Mouse (Mus musculus) MEL (cell line): Measurements from ENCODE around the gene Spice1.

Source experiments
- BHLHE40 ChIP-seq: IDR thresholded peaks from 2 replicates; pipeline ENCODE4 v1.6.1; 2012; ENCODE audit warnings: low read depth, mild to moderate bottlenecking, inconsistent platforms, low read length, improper control_type of control experiment, borderline replicate concordance
- CTCF ChIP-seq, 3 experiments: IDR thresholded peaks in 2 of 3; conservative IDR thresholded peaks in 1 of 3; 2 replicates each; pipeline ENCODE4 v1.5.1; 2011 to 2012; ENCODE audit warnings: low read length in 3 of 3, low read depth in 2 of 3, mild to moderate bottlenecking in 2 of 3, improper control_type of control experiment in 1 of 3, inconsistent platforms in 1 of 3, mixed read lengths in 1 of 3, moderate library complexity in 1 of 3; ENCODE audit not compliant: control insufficient read depth in 1 of 3, insufficient read depth in 1 of 3, poor library complexity in 1 of 3, severe bottlenecking in 1 of 3
- HCFC1 ChIP-seq: IDR thresholded peaks from 2 replicates; pipeline ENCODE4 v1.6.1; 2012; ENCODE audit warnings: low read depth, mild to moderate bottlenecking, inconsistent platforms, low read length, improper control_type of control experiment, moderate library complexity
- MAFK ChIP-seq: IDR thresholded peaks from 2 replicates; pipeline ENCODE4 v1.6.1; 2011; ENCODE audit warnings: low read depth, mild to moderate bottlenecking, low read length, improper control_type of control experiment, borderline replicate concordance
- MAX ChIP-seq: IDR thresholded peaks from 2 replicates; pipeline ENCODE4 v1.6.1; 2011; ENCODE audit warnings: low read length, improper control_type of control experiment
- MXI1 ChIP-seq: IDR thresholded peaks from 2 replicates; pipeline ENCODE4 v1.6.1; 2011; ENCODE audit warnings: mild to moderate bottlenecking, low read depth, low read length, improper control_type of control experiment
- POLR2AphosphoS5 ChIP-seq: IDR thresholded peaks from 2 replicates; pipeline ENCODE4 v1.6.1; 2012; ENCODE audit warnings: low read depth, borderline replicate concordance, mild to moderate bottlenecking, inconsistent platforms, low read length, moderate library complexity, mixed read lengths
- RAD21 ChIP-seq: IDR thresholded peaks from 2 replicates; pipeline ENCODE4 v1.6.1; 2011; ENCODE audit warnings: mild to moderate bottlenecking, low read depth, low read length, improper control_type of control experiment
- USF1 ChIP-seq: IDR thresholded peaks from 2 replicates; pipeline ENCODE4 v1.6.1; 2014; ENCODE audit warnings: low read depth, mild to moderate bottlenecking, inconsistent platforms, low read length, improper control_type of control experiment, moderate library complexity
- ZKSCAN1 ChIP-seq: IDR thresholded peaks from 2 replicates; pipeline ENCODE4 v1.6.1; 2012; ENCODE audit warnings: low read depth, mild to moderate bottlenecking, inconsistent platforms, low read length, improper control_type of control experiment, moderate library complexity
- ZNF384 ChIP-seq: IDR thresholded peaks from 2 replicates; pipeline ENCODE4 v1.6.1; 2012; ENCODE audit warnings: low read depth, mild to moderate bottlenecking, inconsistent platforms, low read length, improper control_type of control experiment

GRCm38 (mm10) chr16:44417596-44417995, 70.7 kb downstream of the Spice1 start:
- TF ChIP-seq RAD21: no peak
- TF ChIP-seq ZNF384: no peak
- no peak for TF ChIP-seq BHLHE40
- no peak for TF ChIP-seq MAX
- no peak for TF ChIP-seq MAFK
- TF ChIP-seq ZKSCAN1: no peak
- TF ChIP-seq CTCF (IDR thresholded peaks at IDR 0.05 in 2 of 3, conservative IDR thresholded peaks at IDR 0.05 in 1 of 3; ENCODE audit: control insufficient read depth in 1 of 3, insufficient read depth in 1 of 3, low read depth in 2 of 3, low read length in 3 of 3, poor library complexity in 1 of 3, severe bottlenecking in 1 of 3): no peak
- TF ChIP-seq POLR2AphosphoS5: no peak
- TF ChIP-seq USF1: no peak
- no peak for TF ChIP-seq MXI1
- no peak for TF ChIP-seq HCFC1
